Mouse (Mus musculus): ENCODE data around the gene Tifab.

Tifab gene

DNA sequence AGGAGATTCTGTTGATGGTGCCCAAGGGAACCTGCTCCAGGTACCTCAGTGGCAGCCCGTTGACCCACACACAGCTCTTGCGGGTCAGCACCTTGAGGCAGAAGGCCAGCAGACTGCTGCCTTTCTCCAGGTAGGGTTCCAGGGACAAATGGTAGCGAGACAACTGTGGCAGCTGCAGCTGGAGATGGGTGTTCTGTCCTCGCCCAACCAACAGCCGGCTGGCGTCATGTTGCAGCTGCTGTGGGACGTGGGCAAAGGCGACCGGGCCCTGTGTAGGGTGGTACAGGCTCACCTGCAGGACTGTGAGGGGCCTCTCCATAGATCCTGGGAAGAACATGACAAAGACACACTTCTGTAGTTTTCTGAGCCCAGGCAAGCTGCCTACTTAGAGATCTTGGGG, 2.4 kb downstream of the Tifab start:
- DNase-seq (ENCODE audit: low spot score in 2 of 2) = no peak

DNA sequence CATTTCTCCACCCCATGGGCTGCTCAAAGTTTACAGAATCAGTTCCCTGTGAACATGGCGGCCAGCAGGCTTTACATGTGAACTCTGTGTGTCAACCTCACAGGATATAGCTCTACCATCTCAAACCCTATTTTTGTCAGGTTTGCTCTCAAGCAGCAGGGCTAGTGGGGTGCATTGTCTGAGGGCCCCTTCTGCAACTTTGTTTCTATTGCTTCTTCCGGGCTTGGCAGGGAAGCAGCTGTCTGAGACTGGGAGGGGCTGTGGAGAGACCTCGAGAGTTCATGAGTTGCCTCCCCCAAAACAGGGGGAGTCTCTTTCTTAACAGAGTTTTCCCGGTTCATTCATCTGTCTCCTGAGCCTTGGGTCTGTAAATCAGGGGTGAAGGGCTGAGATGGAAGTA, 2.8 kb downstream of the Tifab start:
- no peak for DNase-seq (ENCODE audit: low spot score in 2 of 2)

DNA sequence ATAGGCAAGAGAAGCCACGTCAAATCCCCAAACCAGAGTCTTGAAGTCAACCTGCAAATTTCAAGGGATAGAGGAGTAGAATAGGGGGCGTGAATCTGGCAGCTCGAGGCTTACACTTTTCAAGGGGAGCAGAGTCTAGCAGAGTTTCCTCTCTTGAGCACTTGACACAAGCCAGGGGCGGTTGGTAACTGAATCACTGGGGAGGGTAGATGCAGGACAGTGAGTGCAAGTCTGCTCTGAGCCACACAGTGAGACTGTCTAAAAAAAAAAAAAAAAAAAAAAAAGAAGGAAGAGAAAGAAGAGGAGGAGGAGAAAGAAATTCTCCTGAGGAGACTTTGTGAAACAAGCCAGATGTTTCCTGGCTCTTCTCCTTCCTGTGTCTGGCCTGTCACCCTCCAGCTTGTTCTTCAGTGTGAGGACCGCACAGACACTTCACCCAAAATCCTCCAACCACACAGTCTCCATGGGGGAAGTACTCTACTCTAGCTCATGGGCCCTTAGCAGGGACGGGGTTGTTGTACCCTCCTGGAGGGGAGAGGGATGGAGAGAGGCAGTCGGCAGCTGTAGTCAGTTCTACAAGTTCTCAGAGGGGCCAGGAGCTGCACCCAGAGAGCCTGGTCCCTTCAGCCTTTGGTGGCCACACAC, 5.7 kb downstream of the Tifab start:
- DNase-seq (ENCODE audit: low spot score in 2 of 2) = no peak

DNA sequence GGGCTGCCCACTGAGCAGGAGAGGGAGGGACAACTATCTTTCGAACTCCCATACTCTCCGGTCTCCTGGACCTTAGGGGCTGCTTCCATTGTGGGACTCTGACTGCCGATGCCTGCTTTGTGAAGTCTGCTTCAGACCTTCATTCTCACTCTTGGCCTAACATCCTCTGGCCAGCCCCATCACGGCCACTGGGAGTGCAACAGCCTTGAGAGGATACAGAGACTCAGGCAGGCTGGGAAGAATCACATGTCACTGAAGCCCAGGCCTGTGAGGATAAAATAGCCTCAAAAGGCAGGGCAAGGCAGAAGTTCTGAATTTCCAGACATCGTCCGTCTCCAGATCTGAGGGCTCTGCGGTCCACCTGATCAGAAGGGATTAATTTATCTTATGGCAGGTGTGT, 6.6 kb downstream of the Tifab start:
- DNase-seq (ENCODE audit: low spot score in 2 of 2) = no peak

DNA sequence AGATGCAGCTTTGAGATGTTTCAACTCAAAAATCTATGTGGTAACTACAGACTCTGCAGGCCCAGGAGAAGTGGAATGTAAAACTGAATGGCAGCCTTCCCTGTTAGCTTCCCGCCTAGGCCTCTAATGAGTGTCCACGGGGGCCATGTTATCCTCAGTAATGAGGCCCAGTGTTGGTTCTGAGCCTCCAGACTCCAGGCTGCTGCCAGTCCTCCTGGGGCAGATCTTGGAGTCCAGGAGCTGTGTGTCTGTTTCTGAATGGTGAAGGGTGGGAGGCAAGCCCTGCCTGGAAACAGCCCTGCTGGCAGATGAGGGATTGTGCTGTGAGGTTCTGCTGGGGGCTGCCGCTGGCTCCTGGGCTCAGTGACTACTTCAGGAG, 10.3 kb downstream of the Tifab start:
- DNase-seq (ENCODE audit: low spot score in 2 of 2) = no peak

DNA sequence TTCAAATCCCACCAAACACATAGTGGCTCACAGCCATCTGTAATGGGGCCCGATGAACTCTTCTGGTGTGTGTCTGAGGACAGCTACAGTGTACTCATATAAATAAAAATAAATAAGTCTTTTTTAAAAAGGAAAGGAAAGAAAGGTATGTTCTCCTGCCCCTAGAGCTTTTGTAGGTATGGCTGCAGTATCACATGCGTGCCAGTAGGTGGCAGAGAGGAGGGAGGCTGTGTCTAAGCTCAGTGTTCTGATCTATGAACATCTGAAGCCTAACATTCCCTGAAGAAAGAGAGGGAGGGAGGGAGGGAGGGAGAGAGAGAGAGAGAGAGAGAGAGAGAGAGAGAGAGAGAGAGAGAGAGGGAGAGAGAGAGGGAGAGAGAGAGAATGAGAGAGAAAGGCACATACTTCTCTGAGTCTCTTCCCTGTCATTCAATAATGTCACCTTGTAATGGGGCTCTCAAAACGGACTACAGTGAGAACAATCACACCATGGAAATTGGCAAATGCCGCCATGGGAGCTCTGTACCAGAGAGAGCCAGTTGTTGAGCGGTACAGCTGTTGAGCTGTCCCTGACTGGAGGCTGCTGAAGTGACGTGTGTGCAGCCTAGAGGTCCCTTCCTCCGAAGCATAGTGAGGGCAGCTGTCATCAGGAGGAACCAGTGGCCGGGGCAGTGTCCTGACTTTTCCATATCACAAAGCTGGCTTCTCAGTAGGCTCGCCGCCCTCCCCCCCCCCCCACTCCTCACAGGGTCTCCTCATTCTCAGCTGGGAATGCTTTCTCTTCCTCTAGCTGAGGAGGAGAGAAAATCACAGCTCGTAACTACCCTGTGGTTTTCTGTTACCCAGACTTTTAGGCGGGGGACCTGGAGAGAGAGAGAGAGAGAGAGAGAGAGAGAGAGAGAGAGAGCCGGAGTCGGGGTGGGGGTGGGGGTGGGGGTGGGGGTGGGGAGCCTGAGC, 11.0 kb downstream of the Tifab start:
- no peak for DNase-seq (ENCODE audit: low spot score in 2 of 2)

DNA sequence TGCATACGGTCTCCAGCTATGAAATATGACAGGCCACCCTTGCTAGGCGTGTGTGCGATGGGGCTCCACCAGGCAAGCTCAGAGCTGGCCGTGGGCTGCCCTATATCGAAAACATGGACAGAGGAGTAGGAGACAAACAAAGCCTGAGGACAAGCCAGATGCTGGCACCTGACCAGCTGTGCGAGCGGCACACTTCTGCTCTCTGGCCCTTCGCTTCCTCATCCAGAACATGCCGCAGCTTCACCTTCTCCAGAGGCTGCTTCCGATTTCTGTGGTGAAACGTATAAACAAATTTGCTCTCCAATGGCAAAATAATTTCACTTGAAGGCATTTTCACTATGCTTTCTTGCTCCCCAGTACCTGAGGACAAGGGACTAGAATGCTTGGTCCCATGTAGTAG, 13.1 kb downstream of the Tifab start:
- DNase-seq (ENCODE audit: low spot score in 2 of 2) = no peak

DNA sequence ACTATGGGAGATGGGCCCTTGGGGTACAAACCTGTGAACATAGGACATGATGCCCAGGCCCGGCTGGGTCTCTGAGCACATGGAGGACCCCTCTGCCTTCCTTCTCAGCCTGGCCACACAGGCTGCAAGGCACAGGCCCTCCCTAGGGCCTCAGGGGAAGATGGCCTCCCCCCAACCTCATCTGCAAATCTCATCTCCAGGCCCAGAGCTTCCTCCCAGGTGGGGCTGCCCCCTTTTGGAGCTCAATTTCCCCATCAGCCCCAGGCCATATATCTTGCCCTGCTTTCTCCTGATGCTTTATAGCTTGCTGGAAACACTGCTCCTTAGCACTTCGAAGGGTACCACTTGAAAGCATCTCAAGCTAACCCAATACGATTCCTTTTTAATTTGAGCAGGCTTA, 14.3 kb downstream of the Tifab start:
- DNase-seq (ENCODE audit: low spot score in 2 of 2) = no peak

DNA sequence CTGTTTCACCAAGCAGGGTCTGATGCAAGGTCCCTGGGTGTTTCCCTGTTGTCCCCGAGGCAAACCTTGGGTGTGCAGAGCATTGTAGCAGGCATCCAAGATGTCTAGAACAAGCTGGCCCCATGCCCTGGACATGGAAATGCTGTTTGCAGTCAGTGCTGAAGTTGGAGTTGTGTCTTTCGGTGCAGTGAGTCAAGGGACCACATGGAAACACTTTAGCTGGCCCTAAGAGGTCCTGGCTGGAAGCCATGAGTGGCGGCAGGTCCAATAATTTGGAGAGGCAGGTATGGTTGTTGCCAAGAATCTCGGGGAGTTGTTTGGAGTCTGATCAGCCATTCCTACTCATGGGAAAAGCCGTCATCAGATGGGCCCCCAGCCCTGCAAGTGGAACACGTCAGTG, 14.9 kb downstream of the Tifab start:
- no peak for DNase-seq (ENCODE audit: low spot score in 2 of 2)

DNA sequence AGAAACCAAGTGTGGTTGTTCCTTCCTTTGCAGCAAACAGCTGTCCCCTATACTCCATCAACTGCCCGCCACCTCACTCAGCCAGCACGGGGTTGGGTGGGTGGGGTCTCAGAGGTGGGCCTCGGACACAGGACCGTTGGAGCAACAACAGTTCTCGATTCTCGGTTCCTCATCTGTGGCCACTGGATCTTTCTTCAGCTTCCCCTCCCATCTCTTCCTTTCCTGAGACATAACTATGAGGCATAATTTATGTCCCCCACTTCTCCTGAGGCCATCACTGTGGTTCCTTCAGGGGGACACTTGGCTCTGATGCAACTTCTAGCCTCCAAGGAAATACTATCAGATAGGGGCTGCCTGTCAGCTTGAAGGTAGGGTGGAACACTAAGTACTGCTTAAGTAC, 15.8 kb downstream of the Tifab start:
- no peak for DNase-seq (ENCODE audit: low spot score in 2 of 2)

DNA sequence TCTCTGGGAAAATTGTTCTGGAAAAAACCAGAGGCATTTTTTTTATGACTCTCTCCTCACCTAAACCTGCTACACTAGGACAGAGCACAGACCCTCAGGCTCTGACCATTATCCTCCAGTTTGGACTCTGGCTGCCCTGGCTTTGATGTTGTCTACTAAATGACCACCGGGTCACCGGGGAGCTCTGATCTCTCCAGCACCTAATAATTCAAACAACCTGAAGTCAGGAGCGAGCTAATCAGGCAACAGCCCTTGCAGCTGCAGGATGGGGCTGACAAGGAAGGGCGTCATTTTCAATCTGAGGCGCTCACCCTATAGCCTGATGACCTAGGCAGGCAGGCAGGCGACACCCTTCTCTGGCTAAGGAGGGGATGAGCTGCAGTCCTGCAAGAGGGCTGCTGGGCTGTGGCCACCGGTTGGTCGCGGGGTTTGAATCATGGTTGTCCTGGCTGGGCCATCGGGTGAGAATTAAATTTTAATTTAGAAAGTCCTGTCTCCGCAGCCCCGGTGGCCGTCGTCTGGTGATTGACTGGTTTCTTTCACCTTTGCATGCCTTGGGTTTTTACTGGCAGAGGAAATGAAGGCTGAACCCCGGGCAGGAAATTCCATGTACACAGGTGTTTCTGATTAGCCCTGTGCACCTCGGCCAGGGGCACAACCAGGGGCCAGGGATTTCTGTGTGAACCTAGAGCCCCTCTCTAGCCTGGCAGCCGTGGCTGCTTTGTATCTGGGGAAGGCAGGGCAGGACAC, 18.9 kb downstream of the Tifab start:
- DNase-seq (ENCODE audit: low spot score in 2 of 2) = no peak

DNA sequence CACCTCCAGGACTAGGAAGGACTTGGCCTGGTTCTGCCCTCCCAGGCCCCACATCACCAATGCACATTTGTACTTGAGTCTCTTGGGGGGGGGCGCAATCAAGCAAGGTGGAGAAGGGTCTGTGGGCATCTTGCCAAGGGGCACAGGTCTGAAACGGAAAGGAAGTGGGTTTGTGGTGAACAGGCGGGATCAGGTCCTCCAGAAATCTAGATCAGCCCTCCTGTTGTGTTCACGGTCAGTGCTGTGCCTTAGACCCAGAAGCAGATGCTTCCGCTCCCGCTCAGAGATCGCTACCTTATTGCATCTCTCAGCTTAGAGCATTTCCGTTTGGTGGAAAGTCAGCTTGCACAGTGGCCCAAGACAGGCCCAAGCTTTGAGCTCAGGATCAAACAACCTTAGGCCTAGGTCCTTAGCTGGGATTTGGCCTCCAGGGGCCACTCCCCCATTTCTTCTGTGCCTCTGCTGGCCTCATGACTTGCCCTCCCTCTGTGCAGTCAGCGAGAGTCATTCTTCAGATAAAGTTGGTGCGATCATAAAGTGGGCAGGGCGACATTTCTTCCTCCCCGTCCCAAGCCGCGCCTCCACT, 19.6 kb downstream of the Tifab start:
- peak in 1 of 2 experiments; percentile 46 for DNase-seq (ENCODE audit: low spot score in 2 of 2)

DNA sequence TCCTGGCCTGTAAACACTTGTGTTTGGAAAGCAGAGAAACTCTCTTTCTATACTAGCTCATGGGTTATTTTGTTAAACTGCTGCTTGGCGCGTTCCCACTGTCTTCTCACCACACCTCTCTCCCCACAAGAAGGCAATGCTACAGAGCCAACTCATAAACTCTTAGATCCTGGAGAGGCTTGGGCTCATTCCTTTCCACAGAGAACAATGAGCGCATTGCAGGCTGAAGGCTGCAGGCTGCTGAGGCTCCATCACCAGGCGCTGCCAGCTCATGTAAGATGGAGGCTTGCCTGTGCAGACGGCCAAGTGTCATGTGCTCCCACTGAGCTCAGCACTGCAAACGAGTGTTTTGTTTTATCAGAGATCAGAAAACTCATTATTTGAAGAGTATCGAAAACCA, 23.0 kb downstream of the Tifab start:
- DNase-seq (ENCODE audit: low spot score in 2 of 2) = no peak

DNA sequence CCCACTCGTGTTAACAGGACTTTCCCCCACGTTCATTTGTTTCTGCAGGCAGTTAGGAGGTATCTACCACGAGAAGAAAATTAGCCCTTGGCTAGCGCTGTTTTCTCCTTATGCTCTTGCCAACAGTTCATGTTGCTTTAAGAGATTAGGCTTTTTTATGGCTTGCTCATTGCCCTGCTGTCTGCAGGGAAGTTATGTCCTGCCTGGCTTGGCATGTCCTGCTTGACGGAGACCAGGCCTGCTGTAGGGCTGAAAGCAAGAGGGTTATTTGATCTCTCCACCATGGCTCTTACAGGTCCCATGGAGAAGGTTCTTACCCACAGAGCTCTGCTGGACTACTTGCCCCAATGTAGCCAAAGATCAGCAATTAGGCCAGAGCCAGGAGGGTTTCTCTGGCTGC, 23.6 kb downstream of the Tifab start:
- no peak for DNase-seq (ENCODE audit: low spot score in 2 of 2)

DNA sequence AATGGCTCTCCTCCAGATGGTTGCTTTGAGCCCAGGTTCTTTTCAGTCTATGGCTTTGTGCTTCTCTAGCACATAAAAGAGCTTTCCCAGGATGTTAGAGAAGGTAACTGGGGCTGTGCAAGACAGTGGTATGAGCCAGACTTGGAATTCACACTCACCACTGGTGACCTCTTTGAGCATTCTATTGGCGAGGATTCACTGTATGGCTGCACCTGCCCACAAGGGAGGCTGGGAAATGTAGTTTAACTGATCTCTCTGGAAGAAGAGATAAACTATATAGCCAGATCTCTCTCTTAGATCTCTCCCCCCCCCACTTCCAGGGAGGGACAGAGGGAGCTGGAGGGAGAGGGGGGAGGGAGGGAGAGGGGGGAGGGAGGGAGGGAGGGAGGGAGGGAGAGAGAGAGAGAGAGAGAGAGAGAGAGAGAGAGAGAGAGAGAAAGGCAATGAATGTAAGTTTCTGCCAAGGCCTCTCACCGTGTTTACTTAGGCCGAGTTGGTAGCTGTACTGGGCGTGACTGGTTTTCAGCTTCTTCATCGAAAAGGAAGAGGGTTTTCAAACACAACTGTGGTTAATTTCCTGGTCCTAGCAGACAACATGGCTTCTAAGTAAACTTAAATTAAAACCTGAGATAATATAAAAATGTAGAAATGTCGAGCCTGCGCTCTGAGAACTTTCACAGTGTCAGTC, 25.8 kb downstream of the Tifab start:
- DNase-seq (ENCODE audit: low spot score in 2 of 2) = no peak

DNA sequence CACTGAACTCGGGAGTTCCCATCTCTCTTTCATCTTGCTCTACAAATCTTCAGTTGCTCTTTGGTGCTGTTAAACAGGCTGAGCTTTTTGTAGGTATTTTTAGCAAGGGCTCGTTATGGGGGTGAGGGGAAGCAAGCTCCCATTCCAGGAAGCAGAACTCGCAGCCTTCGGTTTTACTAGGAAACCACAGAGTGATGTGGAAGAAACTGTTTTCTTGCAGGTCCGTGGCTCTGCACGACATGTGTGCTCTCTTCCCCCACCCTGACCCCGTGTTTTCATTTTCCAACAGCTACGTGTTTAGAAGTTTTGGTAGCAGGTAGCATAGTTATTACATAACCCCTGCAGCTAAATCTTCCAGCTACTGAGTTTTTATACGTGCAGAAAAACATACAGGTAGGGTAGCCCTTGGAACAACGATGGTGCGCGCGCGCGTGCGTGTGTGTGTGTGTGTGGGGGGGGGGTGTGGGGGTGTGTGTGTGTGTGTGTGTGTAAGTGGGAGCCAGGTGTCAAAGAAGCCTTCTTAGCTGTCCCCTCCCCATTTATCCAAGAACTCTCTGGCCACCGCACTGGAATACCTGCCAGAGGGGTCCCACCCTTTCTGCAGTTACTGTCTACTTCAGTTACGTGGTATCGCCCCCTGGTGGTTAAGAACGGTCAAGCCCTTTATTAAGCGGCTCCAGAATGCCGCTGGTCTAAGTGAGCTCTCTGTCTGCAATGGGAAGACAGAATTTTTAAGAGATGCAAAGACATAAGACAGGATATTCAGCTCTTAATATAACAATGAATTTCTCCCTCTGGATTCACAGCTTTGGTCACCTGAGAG, 27.1 kb downstream of the Tifab start:
- peak; percentile 39 to 54 for DNase-seq (ENCODE audit: low spot score in 2 of 2)

DNA sequence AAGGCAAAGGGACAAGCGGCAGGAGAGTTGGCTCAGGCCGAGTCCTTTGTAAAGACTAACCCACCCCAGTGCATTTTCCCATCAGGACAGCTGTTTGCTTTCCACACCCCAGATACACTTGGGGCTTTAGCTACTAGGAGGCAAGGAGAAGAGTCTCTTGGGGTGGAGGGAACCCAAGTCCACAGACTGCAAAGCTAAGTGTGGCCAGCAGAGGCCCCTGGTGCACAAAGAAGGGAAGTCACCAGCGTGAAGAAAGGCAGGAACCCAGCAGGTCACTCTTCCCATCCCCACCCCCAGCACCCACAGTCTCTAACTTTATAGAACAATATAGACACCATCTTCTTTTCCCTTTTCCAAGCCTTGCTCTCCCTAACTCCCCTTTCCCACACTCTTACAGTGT, 33.2 kb downstream of the Tifab start:
- peak; percentile 37 to 48 for DNase-seq (ENCODE audit: low spot score in 2 of 2)

DNA sequence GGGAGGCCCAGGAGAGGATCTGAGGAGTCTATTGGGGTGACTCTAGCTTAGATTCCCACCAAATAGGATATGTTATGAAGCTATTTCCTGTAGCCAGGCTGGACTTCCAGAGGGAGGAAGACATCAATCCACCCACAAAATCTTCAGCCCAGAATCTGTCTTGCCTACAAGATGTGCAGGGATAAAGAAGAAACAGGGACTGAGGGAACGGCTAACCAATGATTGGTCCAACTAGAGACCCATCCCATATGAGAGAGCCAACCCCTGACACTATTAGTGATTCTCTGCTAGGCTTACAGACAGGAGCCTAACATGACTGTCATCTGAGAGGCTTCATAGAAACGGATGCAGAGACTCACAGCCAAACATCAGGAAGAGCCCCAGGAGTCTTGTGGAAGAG, 34.7 kb downstream of the Tifab start:
- DNase-seq (ENCODE audit: low spot score in 2 of 2) = no peak

DNA sequence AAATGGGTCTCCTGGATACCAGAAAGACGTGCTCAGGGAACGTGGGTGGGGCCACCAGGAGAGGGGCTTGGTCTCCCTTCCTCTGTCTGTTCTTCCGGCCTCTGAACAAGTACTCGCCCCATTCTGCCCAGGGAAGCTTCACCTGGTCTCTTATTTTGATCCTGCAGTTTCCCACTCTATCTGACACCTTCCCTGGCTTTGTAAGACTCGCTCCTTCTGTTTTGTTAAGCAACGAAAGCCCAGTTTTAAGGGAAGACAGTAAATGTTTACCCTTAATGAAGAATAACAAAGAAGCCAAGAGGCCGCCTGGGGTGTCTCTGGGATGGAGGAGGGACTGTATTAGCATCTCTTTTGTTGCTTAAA, 35.6 kb downstream of the Tifab start:
- DNase-seq (ENCODE audit: low spot score in 2 of 2) = no peak

DNA sequence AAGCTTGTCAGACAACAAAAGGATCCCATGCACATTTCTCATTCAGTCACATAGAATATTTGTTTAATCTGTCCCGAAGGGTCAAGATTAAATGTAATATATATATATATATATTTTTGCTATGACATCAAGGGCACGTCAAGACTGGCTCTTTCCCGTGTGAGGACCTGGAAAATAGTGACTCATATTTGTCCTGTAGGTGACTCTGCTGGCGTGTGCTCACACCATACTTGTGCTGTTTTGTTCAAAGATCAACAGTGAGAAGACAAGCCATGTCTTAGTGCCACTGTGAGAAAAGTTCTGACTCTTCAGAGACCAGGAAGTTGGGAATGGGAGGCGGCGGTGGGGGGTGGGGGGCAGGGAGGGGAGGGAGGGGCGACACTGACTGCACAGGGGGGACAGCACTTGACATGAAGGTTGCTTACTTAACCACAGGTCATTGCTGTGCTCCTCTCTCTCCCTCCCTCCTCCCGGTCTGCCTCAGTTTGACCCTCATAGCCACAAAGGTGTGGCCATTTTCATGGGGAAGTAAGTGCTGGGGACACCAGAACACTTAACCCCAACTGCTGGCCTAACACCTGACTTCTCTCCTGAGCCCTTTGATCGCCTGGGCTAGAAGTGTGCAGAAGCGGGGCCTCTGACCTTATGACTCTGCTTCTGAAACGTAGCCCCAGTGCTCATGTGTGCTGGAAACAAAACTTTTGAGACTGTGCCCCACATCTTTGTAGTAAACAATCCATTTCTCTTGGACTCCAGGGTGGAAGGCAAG, 36.1 kb downstream of the Tifab start:
- no peak for DNase-seq (ENCODE audit: low spot score in 2 of 2)

All from spleen, postnatal 14 days (tissue).